Mouse (Mus musculus) urinary bladder, postnatal 4 days (tissue): Measurements from ENCODE around the gene Olfr693.
"Not testable (repeated sequence)": the region's sequence is repeated elsewhere in the genome, so short reads cannot be mapped to it uniquely, and the experiment has no call there.

Experiments used
- DNase-seq, 2 experiments: peaks; one replicate each; pipeline ENCODE4 v3.0.0; 2021 to 2022; ENCODE audit warnings: low spot score in 2 of 2

The Olfr693 gene

DNA sequence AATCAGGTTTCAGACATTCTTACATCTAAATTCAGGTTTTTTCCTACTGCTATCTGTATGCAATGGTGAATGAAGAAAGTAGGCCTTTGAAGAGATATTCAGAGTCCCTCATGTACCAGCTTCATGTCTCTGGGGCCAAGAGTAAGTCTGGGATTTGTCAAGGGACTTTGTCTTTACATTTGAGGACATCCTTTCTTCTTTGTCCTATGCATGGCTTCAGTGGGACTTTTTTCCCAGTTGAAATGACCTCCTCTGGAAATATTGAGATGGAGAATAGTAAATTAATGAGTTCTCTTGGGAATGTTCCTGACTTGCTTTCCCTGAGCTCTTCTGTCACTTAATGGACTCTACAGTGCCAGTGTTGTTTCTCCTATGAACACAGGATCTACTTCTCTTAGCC lies at the start of gene Olfr693:
Gene Olfr693 (minus strand): TSS at position 101 of the 400 bp plus-strand sequence.
- DNase-seq: no peak

DNA sequence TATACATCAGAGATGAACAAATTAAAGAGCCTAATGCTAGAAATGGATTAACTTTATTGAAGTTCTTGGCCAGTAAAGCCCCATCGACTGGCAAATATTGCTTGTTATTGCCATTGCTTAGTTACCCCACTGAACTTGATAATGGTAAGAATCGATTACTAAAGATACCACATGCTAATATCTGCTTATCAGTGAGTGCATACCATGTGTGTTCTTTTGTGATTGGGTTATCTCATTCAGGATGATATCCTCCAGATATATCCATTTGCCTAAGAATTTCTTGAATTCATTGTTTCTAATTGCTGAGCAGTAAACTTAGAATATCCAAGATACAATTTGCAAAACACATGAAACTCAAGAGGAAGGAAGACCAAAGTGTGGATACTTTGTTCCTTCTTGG lies 45.3 kb upstream of the Olfr693 start:
- DNase-seq: not testable (repeated sequence)

DNA sequence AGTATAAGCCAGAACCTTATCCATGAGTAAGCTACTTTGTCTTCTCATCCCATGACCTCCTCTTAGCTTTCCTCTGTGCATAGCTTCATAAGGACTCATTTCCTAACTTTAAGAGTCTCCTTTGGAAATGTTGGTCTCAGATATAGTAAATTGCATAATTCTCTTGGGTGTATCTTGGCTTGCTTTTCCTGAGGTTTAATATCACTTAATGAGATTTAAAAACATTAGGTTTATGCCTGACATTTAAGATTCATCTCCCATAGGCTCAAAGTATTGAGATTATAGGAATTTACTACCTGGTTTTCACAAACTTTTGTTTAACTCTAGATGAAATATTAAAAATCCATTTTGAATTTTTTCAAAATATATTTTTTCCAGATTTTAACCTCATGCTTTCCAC lies 35.9 kb upstream of the Olfr693 start, which contains the start of gene Olfr695:
Gene Olfr695 (minus strand): TSS at position 101 of the 400 bp plus-strand sequence.
- DNase-seq: no peak

DNA sequence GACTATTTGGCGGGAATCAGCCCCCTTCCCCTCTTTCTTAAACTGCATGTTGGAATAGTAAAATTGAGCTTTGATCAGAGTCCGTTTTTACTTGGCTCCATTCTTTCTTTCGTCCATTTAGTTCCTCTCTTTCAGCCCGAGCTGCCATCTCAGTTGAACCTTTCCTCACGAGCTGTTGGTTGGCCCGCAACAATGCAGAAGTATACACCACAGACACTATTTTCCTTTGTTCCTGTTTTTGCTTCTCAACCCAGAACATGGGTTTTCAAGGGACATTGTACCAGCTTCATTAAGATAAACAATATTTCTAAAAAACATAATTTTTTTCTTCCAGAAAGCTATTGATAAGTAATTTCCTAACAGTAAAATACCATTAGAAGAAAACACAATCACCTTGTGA lies 31.1 kb upstream of the Olfr693 start:
- no peak for DNase-seq

DNA sequence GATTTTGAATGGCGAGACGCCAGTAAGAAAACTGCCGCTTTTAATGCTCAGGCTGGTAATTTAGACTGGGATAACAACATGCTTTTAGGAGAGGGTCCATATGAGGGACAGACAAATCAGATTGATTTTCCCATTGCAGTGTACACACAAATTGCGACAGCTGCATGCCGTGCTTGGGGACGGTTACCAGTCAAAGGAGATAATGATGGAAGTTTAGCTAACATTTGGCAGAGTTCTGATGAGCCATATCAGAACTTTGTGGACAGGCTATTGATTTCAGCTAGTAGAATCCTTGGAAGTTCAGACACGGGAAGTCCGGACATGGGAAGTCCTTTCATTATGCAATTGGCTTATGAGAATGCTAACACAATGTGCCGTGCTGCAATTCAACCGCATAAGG lies 27.3 kb upstream of the Olfr693 start:
- DNase-seq: not testable (repeated sequence)

DNA sequence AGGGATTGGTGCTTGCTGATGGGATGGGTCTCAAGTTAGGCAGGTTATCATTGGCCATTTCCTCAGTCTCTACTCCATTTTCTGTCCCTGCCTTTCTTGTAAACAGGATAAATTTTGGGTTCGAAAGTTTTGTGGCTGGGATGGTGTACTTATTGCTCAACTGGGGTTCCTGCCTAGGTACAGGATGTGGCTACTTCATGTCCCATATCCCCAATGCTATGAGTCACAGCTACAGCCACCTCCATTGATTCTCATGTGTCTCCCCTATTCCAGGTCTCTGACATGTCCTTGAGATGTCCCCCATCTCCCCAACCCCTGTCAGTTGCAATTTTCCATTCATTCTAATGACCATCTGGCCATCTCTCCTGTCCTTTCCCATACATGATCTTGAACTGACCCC lies 16.5 kb upstream of the Olfr693 start:
- DNase-seq: no peak

DNA sequence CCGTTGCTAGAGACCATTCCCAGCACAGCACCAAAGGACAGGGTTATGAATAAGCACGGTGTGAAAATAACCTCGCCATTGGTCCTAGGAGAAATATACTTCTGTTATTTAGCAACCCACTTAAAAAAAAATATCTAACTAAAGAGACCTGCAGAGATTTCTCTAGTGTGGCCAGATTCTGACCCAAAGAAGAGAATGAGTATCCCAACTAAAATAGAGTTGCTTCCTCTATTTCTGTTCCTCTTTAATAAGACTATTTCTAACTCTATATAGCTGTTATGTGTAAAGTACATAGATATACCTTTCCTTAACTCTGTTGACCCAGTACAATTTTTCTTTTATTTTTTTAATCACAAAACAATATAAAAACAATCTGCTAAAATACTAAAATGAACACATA lies 12.6 kb upstream of the Olfr693 start:
- no peak for DNase-seq

DNA sequence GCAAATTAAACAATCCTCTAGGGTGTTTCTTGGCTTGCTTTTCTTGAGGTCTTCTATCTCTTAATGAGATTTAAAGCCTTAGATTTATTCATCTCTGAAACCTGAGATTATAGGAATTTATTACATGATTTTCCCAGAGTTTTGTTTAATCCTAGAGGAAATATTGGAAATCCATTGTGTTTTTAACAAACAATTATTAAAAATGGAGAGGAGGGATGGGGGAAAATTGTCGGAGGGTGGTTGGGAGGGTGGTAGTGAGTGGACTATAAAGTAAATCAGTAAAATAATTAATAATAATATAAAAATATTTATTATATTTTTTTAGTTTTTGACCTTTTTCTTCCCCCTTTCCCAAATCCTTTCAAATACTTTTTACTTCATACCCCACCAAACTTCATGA lies 11.3 kb upstream of the Olfr693 start, which contains the start of gene Olfr694:
Gene Olfr694 (minus strand): TSS at position 101 of the 400 bp plus-strand sequence.
- DNase-seq: no peak

DNA sequence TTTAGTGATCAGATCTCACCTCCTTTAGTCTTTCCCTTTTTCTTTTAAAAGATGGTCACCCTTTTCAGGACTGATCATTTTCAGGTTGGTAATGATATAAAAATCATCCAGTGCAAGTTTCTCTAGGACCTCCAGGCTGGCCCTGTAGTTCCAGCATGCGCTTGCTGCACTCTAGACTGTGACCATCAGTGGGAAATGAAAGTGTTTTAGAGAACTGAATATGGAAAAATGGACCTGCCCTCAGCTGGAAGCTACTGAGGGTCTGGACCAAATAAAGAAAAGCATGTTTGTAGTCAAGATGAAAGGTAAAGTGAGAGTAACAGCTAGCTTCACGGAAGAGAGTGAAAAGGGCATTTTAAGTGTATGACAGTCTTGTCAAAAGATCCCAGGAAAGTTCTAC lies 5.0 kb upstream of the Olfr693 start:
- DNase-seq: no peak

DNA sequence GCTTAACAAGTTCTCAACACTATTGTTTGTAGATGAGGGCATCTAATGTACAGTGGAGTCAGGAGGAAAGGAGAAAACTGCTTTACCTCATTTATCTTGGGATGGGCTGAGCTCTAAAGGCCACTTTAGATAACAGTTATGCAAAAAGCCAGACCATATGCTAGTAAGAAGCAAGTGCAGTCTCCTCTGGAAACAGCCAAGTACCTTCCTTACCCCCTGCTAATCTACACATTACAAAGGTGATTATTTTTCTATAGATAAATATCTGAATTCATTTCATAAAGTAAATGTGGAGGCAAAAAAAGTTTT lies 28.1 kb downstream of the Olfr693 start:
- no peak for DNase-seq

DNA sequence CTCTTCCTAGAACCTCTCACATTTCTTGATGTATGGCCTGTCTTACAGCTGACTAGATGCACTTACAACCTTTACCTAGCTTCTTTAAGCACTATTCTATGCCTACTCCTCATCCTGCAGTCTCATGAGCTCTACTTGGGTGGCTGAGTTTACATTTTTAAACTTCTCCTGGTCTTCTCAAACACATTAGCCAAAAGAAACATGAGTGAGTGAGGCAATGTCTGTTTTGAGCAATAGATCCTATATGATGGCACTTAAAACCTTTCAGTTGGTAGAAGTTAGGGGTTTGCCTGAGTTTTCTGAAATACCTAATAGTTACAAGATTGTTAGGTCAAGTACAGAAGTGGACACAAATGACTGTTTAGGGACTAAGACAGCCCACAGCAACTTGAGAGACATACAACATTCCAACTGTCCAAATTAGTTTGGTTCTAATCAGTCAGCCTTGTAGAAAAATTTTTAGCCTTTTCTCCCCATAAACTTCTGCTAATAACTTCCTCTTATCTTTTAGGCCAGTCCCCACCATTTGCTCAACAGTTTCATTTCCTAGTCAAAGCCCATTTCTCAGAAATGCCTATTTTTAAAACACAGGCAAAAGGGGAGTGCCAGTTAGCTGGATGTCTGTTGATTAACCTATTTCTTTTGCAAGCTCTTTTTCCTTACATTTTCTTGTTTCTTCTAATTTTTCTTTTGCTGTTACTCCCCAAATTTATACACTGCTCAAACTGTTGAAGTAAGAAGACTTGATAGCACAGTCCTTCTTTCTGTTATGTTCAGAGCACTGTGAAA lies 28.6 kb downstream of the Olfr693 start:
- DNase-seq: no peak

DNA sequence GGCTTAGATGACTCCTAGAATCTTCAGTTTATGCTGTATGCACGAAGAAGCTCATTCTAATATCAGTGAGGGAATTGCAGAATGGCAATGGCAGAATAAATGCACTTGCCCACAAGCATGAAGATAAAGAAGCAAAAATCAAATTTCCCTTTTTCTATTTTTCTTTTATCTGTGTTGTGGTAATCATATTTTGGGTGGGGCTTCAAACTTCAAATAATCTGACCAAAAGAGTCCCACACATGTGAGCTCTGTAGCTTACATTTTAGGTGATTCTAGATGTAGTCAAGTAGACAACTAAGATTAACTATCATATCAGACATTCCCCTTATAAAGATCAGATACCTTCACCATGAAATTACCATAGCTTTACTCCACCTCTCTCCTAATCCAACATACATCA lies 30.6 kb downstream of the Olfr693 start:
- DNase-seq: no peak

DNA sequence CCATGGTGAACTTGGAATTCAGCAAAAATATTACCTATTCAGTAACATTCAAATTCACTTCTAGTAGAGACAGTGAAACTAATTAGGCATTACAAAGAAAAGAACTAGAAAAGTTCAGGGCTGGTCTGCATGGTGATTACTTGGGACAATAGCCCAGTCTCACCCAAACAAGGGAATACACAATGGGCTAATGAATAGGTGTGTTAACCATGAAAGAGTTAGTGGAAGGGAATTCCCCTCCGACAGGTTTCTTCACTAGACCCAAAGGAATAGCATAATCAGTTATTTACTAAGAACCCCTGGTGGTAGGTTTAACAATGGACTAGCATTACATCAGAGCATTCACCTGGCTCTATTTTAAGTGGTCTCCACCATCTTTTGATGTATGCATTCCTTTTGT lies 35.1 kb downstream of the Olfr693 start:
- DNase-seq: no peak

DNA sequence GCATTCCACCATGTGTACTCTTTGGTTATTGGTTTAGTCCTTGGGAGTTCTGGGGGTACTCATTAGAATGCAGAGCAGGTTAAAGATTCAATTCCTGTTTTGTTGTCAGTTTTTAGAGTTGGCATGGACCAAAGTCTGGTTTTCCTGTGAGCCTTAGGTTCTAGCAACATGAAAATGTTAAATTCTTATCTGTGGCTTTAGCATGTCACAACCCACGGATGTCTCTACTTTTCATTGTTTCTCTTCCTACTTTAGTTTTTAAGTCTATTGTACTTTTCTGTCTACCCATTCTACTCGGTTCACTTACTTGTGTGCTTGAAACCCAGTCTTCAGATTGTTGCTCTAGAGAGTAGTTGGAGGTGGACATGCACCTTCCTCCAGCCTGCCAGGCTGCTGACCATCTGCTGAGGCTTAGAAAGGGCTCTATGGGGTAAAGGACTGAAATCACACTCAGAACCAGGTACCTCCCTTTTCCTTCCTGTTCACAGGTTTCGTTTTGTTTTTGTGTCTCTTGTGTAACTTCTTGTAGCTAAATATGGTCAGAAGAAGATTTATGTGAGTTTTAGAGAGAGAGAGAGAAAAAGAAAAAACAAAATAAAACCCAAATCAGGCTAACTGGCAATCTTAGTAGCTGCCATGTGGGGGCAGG lies 36.0 kb downstream of the Olfr693 start:
- DNase-seq: no peak

DNA sequence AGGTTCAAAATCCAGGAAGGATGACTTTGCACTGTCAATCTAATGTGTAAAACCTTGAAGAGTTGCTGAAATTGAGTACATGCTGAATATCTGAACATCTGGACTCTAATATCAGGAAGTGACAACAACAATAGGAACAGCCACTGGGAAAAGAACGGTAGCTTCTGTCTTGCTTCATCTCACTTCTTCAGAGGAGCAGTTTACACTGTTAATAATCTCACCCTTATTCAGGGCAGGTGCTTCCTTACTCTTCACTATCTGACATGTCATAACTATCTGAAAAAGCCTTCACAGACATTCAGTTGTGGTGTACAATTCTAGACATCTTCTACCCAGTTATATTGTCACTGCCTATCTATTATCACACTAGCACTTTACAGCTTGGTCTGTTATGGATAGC lies 39.5 kb downstream of the Olfr693 start:
- DNase-seq: no peak

DNA sequence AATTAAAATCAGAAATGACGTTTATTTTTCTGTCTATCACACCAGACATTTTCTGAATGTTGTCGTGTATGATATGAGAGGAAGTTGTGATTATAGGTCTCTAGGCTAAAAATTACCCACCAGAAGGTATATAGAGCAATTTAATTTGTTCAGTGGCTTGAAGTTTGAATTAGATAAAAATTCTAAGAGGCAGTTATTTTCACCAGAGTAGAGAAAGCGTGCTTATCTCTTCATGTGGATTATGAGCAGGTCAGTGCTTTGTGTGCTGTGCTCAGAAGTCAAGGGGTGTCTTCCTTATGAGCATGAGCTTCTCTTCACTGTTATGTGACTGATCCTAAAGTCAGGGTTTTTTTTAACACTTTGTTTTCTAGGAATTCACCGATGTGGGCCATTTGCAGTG lies 44.8 kb downstream of the Olfr693 start:
- DNase-seq: no peak
